Comparison of ENCODE assay signal across 8 mouse cellular contexts in the genomic region with DNA sequence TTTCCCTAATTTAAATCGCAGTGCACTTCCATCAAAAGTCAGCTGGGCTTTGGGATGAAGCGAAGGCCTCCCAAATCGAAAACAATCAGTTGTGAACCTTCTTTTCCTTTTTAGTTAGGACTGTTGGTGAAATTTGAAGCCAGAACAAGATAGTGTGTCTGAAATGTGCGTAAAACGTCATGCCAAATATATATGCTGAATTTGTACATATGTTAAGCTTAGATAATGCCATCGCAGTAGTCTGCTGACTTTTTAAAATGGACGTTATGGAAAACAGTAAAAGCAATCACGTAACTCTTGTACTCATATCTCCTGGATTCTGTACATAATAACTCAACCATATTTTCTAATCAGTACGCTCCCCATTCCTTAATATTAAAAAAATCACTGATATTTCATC. TPM values are rescaled to one million over a fixed set of nuclear protein-coding genes. Genes with fewer than 3 reads are reported as not detected.
DNase-seq lines count a peak whose midpoint lies in the region; ATAC-seq and TF ChIP-seq lines count a peak whose summit lies in the region.

No protein-coding gene starts in this region.

- WGBS in lung, postnatal 0 days, result 18% methylated on average over 9 of the region's 9 CpGs
- 26% methylated on average over 9 of the region's 9 CpGs for WGBS in embryonic facial prominence, embryonic 13.5 days
- 34% methylated on average over 9 of the region's 9 CpGs for WGBS in limb, embryonic 10.5 days
- WGBS in olfactory bulb, adult 2 months, result 25% methylated on average over 9 of the region's 9 CpGs

- no peaks in the 10 kb centered on the region for H3K4me1 ChIP-seq in lung, postnatal 0 days (ENCODE audit: insufficient read depth, low read depth, low read length)
- H3K4me1 ChIP-seq in embryonic facial prominence, embryonic 13.5 days, result no peaks in the 10 kb centered on the region
- peaks cover 20% of the 10 kb centered on the region for H3K4me1 ChIP-seq in limb, embryonic 10.5 days
- no peaks in the 10 kb centered on the region for H3K4me1 ChIP-seq in olfactory bulb, adult 2 months (ENCODE audit: control insufficient read depth, insufficient read depth, low read length)

- no peak for TF ChIP-seq POLR2A in olfactory bulb, adult 2 months (IDR thresholded peaks at IDR 0.05; ENCODE audit: insufficient read depth, low read depth, low read length)

- peak overlapping the region; percentile 94 for H3K9ac ChIP-seq in lung, postnatal 0 days (replicated peaks; ENCODE audit: low read depth)
- peak overlapping the region; percentile 99 for H3K9ac ChIP-seq in embryonic facial prominence, embryonic 13.5 days

- H3K27ac ChIP-seq in lung, postnatal 0 days (ENCODE audit: low read length), result peak overlapping the region; percentile 96
- peak overlapping the region; percentile 33; the same call in 1 of the 2 replicates for H3K27ac ChIP-seq in embryonic facial prominence, embryonic 13.5 days
- peak overlapping the region; percentile 95; the same call in 1 of the 2 replicates for H3K27ac ChIP-seq in limb, embryonic 10.5 days
- H3K27ac ChIP-seq in olfactory bulb, adult 2 months (ENCODE audit: insufficient read depth, low read depth, low read length), result no peak overlapping the region

- peak overlapping the region; percentile 89 for H3K4me3 ChIP-seq in lung, postnatal 0 days (ENCODE audit: low read depth, low read length)
- H3K4me3 ChIP-seq in embryonic facial prominence, embryonic 13.5 days, result peak overlapping the region; percentile 97
- H3K4me3 ChIP-seq in limb, embryonic 10.5 days, result peak overlapping the region; percentile 87
- H3K4me3 ChIP-seq in olfactory bulb, adult 2 months (ENCODE audit: insufficient read depth, low read depth, low read length), result peak overlapping the region; percentile 96

- no peaks in the 10 kb centered on the region for H3K36me3 ChIP-seq in lung, postnatal 0 days (ENCODE audit: insufficient read depth, low read length)
- peaks cover 12% of the 10 kb centered on the region; the same call in 1 of the 2 replicates for H3K36me3 ChIP-seq in embryonic facial prominence, embryonic 13.5 days
- H3K36me3 ChIP-seq in limb, embryonic 10.5 days, result peaks cover 24% of the 10 kb centered on the region

- no peaks in the 10 kb centered on the region for H3K9me3 ChIP-seq in lung, postnatal 0 days (ENCODE audit: low read length)
- H3K9me3 ChIP-seq in embryonic facial prominence, embryonic 13.5 days, result no peaks in the 10 kb centered on the region
- H3K9me3 ChIP-seq in limb, embryonic 10.5 days (replicated peaks), result no peaks in the 10 kb centered on the region

- TF ChIP-seq CTCF in lung, postnatal 0 days (IDR thresholded peaks at IDR 0.05), result no peak
- no peak for TF ChIP-seq CTCF in olfactory bulb, adult 2 months (IDR thresholded peaks at IDR 0.05; ENCODE audit: insufficient read depth, low read depth, low read length)

- no peak for TF ChIP-seq EP300 in lung, postnatal 0 days (IDR thresholded peaks at IDR 0.05)

- no peaks in the 10 kb centered on the region for H3K27me3 ChIP-seq in lung, postnatal 0 days (replicated peaks; ENCODE audit: insufficient read depth, low read length)
- no peaks in the 10 kb centered on the region for H3K27me3 ChIP-seq in embryonic facial prominence, embryonic 13.5 days
- H3K27me3 ChIP-seq in limb, embryonic 10.5 days (ENCODE audit: low read depth, poor library complexity, severe bottlenecking), result no peaks in the 10 kb centered on the region

- peak overlapping the region; percentile 57 for H3K4me2 ChIP-seq in lung, postnatal 0 days (replicated peaks; ENCODE audit: low read depth, low read length)
- peak overlapping the region; percentile 83 for H3K4me2 ChIP-seq in embryonic facial prominence, embryonic 13.5 days

- ATAC-seq in lung, postnatal 0 days, result no peak
- no peak for ATAC-seq in embryonic facial prominence, embryonic 13.5 days (ENCODE audit: insufficient number of reproducible peaks, insufficient read depth, low FRiP score, low TSS enrichment, low read depth)

- DNase-seq in lung, postnatal 0 days (ENCODE audit: low spot score), result peak; percentile 18
- DNase-seq in lung, postnatal 25 days (ENCODE audit: low spot score), result no peak
- no peak for DNase-seq in limb, embryonic 10.5 days (ENCODE audit: low spot score)
- no peak for DNase-seq in gastrocnemius, postnatal 25 days
- DNase-seq in right cerebral cortex, postnatal 36 days (ENCODE audit: low spot score in 2 of 2), result no peak
- no peak for DNase-seq in lung, adult 18-20 months

RNA-seq across cellular contexts. Expression of a gene that starts 1.2 kb away (rescaled TPM):
- polyA plus RNA-seq in lung, postnatal 0 days (2015; fragmentation: Nextera tagmentation; extraction: Ambion mirVana), result 19.9 and 22.7 TPM in 2 replicates
- polyA plus RNA-seq in embryonic facial prominence, embryonic 13.5 days (2015; fragmentation: Nextera tagmentation; extraction: Ambion mirVana), result 29.9 and 30.5 TPM in 2 replicates
- polyA plus RNA-seq in limb, embryonic 10.5 days (2016; fragmentation: Nextera tagmentation; extraction: Ambion mirVana), result 23.2 and 28.2 TPM in 2 replicates
- 97.6 TPM in 1 of 2 replicates, not detected in the other for polyA plus RNA-seq in olfactory bulb, adult 2 months (2012; ENCODE audit: insufficient read depth, insufficient read length, low replicate concordance, missing spikeins)
- 10 to 100 TPM; 31.4 to 32.3 TPM for total RNA-seq in gastrocnemius, postnatal 25 days (2021)
